Mouse (Mus musculus) common myeloid progenitor, adult 5-6 weeks (primary cell): ENCODE measurements at regions not wholly inside any gene's neighbourhood (a gene's known extent, or its start where the extent isn't known, plus 50 kb on each side); places are given as distances from the start of the nearest gene placed in this dataset.

Experiments
- ATAC-seq: replicated peaks from 2 replicates; pipeline ENCODE4 v1.8.0; 2016; ENCODE audit warnings: low read depth, mild to moderate bottlenecking, moderate TSS enrichment, inconsistent platforms; ENCODE audit not compliant: poor library complexity, severe bottlenecking

- peak; percentile 78 for ATAC-seq
Measured at GRCm38 (mm10) chr19:55688585-55688984, 53.0 kb upstream of the Tcf7l2 start.

- ATAC-seq: 0 out of 2 replicates have a peak, but pooled peaks have one; percentile 15
Measured at GRCm38 (mm10) chr19:55689200-55689949, 52.2 kb upstream of the Tcf7l2 start.
